ENCODE assay signal across 15 mouse cellular contexts in the genomic region with DNA sequence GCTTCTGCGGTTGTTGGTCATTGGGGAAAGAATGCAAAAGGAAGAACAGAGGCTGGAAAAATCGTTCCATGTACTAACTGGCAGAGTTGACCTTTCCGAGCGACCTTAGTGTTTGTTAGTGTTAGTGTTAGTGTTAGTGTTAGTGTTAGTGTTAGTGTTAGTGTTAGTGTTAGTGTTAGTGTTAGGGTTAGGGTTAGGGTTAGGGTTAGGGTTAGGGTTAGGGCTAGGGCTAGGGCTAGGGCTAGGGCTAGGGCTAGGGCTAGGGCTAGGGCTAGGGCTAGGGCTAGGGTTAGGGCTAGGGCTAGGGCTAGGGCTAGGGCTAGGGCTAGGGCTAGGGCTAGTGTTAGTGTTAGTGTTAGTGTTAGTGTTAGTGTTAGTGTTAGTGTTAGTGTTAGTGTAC. TPM values are rescaled to one million over a fixed set of nuclear protein-coding genes. Genes with fewer than 3 reads are reported as not detected.
"Had no signal": no experiment of that assay in that cellular context is flagged by ENCODE, and none has a peak within 500 bp of the region (broad histone marks: within the 10 kb centered on the region; RNA-seq: fewer than 3 reads in every experiment).

No protein-coding gene starts in this region.

RNA-seq across cellular contexts. Expression of a gene that starts 50.4 kb away (rescaled TPM):
- total RNA-seq: heart, postnatal 10 days; heart, postnatal 14 days; heart, postnatal 25 days; heart, postnatal 36 days; heart, postnatal 4 days; hematopoietic stem cell, adult 5-6 weeks; hindbrain, postnatal 0 days; layer of hippocampus, adult 18-20 months; layer of hippocampus, adult 2 months; layer of hippocampus, adult 8-10 months; layer of hippocampus, postnatal 10 days; layer of hippocampus, postnatal 14 days; layer of hippocampus, postnatal 25 days; layer of hippocampus, postnatal 36 days; left cerebral cortex, adult 18-20 months had no signal
